Mouse (Mus musculus) lung, embryonic 15.5 days (tissue): ENCODE data around the gene Smpd3. TPM values are rescaled to one million over a fixed set of nuclear protein-coding genes. Genes with fewer than 3 reads are reported as not detected.

ENCODE experiments used
- ATAC-seq: fragments of 200-750 bp; cut with Nextera tagmentation; 2 replicates; pipeline ENCODE4 v1.8.0; 2017; ENCODE audit warnings: moderate number of reproducible peaks, borderline replicate concordance; ENCODE audit not compliant: low FRiP score, low TSS enrichment; ENCODE audit errors: extremely low read depth
- H3K27ac ChIP-seq: fragments of 300-500 bp; sonication (generic); 2 replicates; pipeline ENCODE4 v1.5.1; 2015; ENCODE audit warnings: moderate library complexity, mild to moderate bottlenecking, inconsistent platforms
- H3K27me3 ChIP-seq: fragments of 300-500 bp; sonication (generic); 2 replicates; pipeline ENCODE4 v1.6.1; 2015; ENCODE audit warnings: inconsistent platforms
- H3K36me3 ChIP-seq: fragments of 300-500 bp; sonication (generic); 2 replicates; pipeline ENCODE4 v1.6.1; 2015; ENCODE audit warnings: inconsistent platforms
- H3K4me1 ChIP-seq: fragments of 300-500 bp; sonication (generic); 2 replicates; pipeline ENCODE4 v1.6.1; 2015; ENCODE audit warnings: inconsistent platforms
- H3K4me2 ChIP-seq: fragments of 300-500 bp; sonication (generic); 2 replicates; pipeline ENCODE4 v1.6.1; 2015; ENCODE audit warnings: inconsistent platforms, mild to moderate bottlenecking, moderate library complexity
- H3K4me3 ChIP-seq: fragments of 300-500 bp; sonication (generic); 2 replicates; pipeline ENCODE4 v1.5.1; 2015; ENCODE audit warnings: mild to moderate bottlenecking, inconsistent platforms
- H3K9ac ChIP-seq: fragments of 300-500 bp; sonication (generic); 2 replicates; pipeline ENCODE4 v1.6.1; 2015; ENCODE audit warnings: inconsistent platforms
- H3K9me3 ChIP-seq: fragments of 300-500 bp; sonication (generic); 2 replicates; pipeline ENCODE4 v1.6.1; 2016; ENCODE audit warnings: inconsistent platforms
- WGBS: fragments of 180-500 bp; shearing (Covaris S2); methylation state at CpG from one replicate; pipeline ENCODE4 v1.1.7; 2015; 5-methylcytosine and 5-hydroxymethylcytosine counted together
- polyA plus RNA-seq: library from polyadenylated mRNA; unstranded; fragments of >200 nt; fragmentation: Nextera tagmentation; extraction: Ambion mirVana; gene quantifications from 2 replicates; pipeline ENCODE4 v1.2.1, GENCODE M21; 2015

Gene Smpd3
- 1.0 and 1.3 TPM in 2 replicates for polyA plus RNA-seq

DNA sequence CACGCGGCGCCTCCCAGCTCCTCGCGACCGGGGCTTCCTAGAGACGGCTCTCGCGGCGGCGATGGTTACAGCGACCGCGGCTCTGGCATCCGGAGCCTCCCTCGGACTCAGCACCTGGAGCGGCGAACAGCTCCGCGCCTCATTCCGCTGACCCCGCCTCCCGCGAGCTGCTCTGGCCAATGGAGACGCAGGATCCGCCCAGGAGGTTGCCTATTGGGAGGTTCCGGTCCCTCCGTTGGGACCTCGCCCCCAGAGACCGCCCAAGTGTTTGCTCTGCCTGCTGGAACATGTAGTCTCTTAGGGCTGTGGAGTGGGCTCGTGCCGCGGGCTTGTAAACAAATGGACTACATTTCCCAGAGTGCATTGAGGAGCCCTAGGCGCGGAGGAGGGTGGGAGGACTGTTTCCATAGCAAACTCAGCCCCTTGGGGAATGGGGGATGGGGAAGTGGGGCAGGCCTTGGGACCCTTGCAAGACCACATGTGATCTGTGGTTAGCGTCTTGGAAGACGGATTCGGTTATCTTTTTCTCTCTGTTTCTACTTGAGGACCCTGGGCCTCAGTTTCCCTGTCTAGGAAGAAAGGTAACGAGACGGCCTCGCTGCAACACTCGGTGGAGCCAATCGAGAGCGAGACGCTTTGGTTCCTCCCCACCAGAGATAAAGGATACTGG, at the start of gene Smpd3:
Gene Smpd3 (minus strand): TSS at position 137 of the 670 bp plus-strand sequence.
- Histone ChIP-seq H3K36me3 (no peaks in the 10 kb centered on the region), H3K9ac (peak within 1 kb of the TSS; percentile 37), H3K4me3 (peak within 1 kb of the TSS; percentile 53), H3K27ac (no peak within 1 kb of the TSS), H3K27me3 (peaks cover 35% of the 10 kb centered on the region), H3K9me3 (no peaks in the 10 kb centered on the region), H3K4me2 (peak within 1 kb of the TSS; percentile 80), H3K4me1 (peaks cover 10% of the 10 kb centered on the region)
- ATAC-seq: peak; percentile 100
- WGBS: under 1% methylated on average over 45 of the region's 45 CpGs

- no peak overlapping the region for H3K27ac ChIP-seq
- H3K9ac ChIP-seq: no peak overlapping the region
- no peak overlapping the region for H3K4me2 ChIP-seq
- peaks cover 21% of the 10 kb centered on the region for H3K4me1 ChIP-seq
- no peaks in the 10 kb centered on the region for H3K27me3 ChIP-seq
- ATAC-seq: no peak
- H3K36me3 ChIP-seq: no peaks in the 10 kb centered on the region
- 77% methylated on average over 6 of the region's 6 CpGs for WGBS
- H3K4me3 ChIP-seq: no peak overlapping the region
- no peaks in the 10 kb centered on the region for H3K9me3 ChIP-seq
Observed at GRCm38 (mm10) chr8:106381026-106381425, 43.2 kb upstream of the Smpd3 start.

DNA sequence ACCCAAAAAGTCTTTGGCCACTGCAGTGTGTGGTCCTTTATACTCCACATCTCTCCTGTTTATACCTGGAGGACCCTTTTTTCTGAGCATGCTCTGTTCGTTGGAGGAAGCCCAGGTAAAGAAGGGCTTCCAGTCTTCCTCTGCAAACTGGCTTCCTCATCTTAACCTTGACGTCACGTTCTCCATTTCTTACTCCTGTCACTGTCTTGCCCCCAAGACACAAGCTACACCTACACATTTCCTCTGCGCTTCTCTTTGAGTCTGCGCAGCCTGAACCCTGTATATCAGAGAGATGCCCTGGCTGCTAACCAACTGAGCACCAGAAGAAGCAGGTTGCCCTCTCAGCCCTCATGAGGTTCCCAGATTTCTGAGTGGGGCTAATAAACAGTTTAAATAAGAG, 41.6 kb upstream of the Smpd3 start:
- no peaks in the 10 kb centered on the region for H3K9me3 ChIP-seq
- H3K27ac ChIP-seq: peak overlapping the region; percentile 43; the same call in 1 of the 2 replicates
- no peaks in the 10 kb centered on the region for H3K36me3 ChIP-seq
- no peak for ATAC-seq
- 66% methylated on average over 5 of the region's 5 CpGs for WGBS
- peaks cover 21% of the 10 kb centered on the region for H3K4me1 ChIP-seq
- H3K4me2 ChIP-seq: no peak overlapping the region
- H3K9ac ChIP-seq: no peak overlapping the region
- H3K4me3 ChIP-seq: no peak overlapping the region
- H3K27me3 ChIP-seq: no peaks in the 10 kb centered on the region

GRCm38 (mm10) chr8:106378501-106379048, 40.8 kb upstream of the Smpd3 start:
- no peaks in the 10 kb centered on the region for H3K9me3 ChIP-seq
- peak; percentile 65 for ATAC-seq
- no peak overlapping the region for H3K9ac ChIP-seq
- no peak overlapping the region for H3K4me3 ChIP-seq
- no peaks in the 10 kb centered on the region for H3K27me3 ChIP-seq
- H3K27ac ChIP-seq: peak overlapping the region; percentile 56
- peaks cover 21% of the 10 kb centered on the region for H3K4me1 ChIP-seq
- WGBS: 36% methylated on average over 7 of the region's 7 CpGs
- no peak overlapping the region for H3K4me2 ChIP-seq
- H3K36me3 ChIP-seq: no peaks in the 10 kb centered on the region

DNA sequence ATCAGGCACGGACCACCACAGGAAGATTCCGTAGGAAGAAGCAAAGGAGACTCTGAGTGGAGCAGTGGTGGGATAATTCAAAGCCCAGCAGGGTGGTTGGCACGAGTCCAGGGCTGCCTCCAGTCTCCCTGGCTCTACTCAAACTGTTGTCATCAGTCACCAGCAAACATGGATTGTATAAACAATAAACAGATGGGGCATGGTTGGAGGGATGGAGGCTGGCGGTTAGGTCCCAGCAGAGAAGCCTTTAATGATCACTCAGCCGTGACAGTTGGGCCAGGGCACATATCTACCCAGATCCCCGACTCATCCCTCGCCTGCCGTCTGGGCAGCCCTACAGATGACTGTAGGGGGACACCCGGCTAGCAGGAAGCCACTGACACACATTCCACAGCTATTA, 39.1 kb upstream of the Smpd3 start:
- Histone ChIP-seq H3K9me3 (no peaks in the 10 kb centered on the region), H3K9ac (no peak overlapping the region), H3K4me3 (no peak overlapping the region), H3K4me1 (peaks cover 21% of the 10 kb centered on the region), H3K27ac (no peak overlapping the region), H3K4me2 (no peak overlapping the region), H3K36me3 (no peaks in the 10 kb centered on the region), H3K27me3 (no peaks in the 10 kb centered on the region)
- ATAC-seq: peak; percentile 29; the same call in 1 of the 2 replicates
- 26% methylated on average over 9 of the region's 9 CpGs for WGBS

- Histone ChIP-seq H3K9me3 (no peaks in the 10 kb centered on the region), H3K9ac (no peak overlapping the region), H3K4me2 (no peak overlapping the region), H3K27me3 (no peaks in the 10 kb centered on the region), H3K4me3 (no peak overlapping the region), H3K27ac (no peak overlapping the region), H3K36me3 (no peaks in the 10 kb centered on the region), H3K4me1 (peaks cover 21% of the 10 kb centered on the region)
- no peak for ATAC-seq
- 57% methylated on average over 7 of the region's 7 CpGs for WGBS
Observed at GRCm38 (mm10) chr8:106375957-106376356, 38.2 kb upstream of the Smpd3 start.

- 43% methylated on average over 7 of the region's 7 CpGs for WGBS
- Histone ChIP-seq H3K4me3 (no peak overlapping the region), H3K27me3 (no peaks in the 10 kb centered on the region), H3K9ac (no peak overlapping the region), H3K27ac (no peak overlapping the region), H3K4me2 (no peak overlapping the region), H3K4me1 (no peaks in the 10 kb centered on the region), H3K9me3 (no peaks in the 10 kb centered on the region), H3K36me3 (no peaks in the 10 kb centered on the region)
- peak; percentile 39; the same call in 1 of the 2 replicates for ATAC-seq
Observed at GRCm38 (mm10) chr8:106369069-106369468, 31.3 kb upstream of the Smpd3 start.

- Histone ChIP-seq H3K27me3 (no peaks in the 10 kb centered on the region), H3K36me3 (no peaks in the 10 kb centered on the region), H3K4me3 (no peak overlapping the region), H3K4me1 (no peaks in the 10 kb centered on the region), H3K9me3 (no peaks in the 10 kb centered on the region), H3K4me2 (no peak overlapping the region), H3K9ac (no peak overlapping the region), H3K27ac (no peak overlapping the region)
- 67% methylated on average over 3 of the region's 3 CpGs for WGBS
- ATAC-seq: no peak
Observed at GRCm38 (mm10) chr8:106368501-106368900, 30.7 kb upstream of the Smpd3 start.

DNA sequence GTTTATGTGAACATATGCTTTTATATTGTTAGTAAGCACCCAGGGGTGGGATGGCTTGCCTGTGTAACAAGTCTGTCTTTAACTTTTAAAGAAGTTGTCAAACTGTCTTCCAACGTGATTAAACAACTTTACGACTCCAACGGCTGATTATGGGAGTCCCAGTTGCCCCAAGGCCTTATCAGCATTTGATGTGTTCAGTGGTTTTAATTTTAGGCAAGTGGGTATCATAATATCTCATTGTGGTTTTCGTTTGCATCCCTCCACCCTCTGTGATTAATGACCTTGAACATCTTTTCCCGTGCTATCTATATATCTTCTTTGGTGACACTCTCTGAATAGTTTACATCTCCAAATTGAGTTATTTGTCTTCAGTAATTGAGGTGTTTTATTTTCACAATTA, 27.0 kb upstream of the Smpd3 start:
- Histone ChIP-seq H3K27me3 (no peaks in the 10 kb centered on the region), H3K4me2 (no peak overlapping the region), H3K9ac (no peak overlapping the region), H3K36me3 (no peaks in the 10 kb centered on the region), H3K9me3 (no peaks in the 10 kb centered on the region), H3K4me3 (no peak overlapping the region), H3K27ac (no peak overlapping the region), H3K4me1 (no peaks in the 10 kb centered on the region)
- ATAC-seq: no peak
- 68% methylated on average over 5 of the region's 5 CpGs for WGBS

- no peak for ATAC-seq
- Histone ChIP-seq H3K4me3 (no peak overlapping the region), H3K9me3 (no peaks in the 10 kb centered on the region), H3K36me3 (no peaks in the 10 kb centered on the region), H3K9ac (no peak overlapping the region), H3K27ac (no peak overlapping the region), H3K4me2 (no peak overlapping the region), H3K27me3 (no peaks in the 10 kb centered on the region), H3K4me1 (no peaks in the 10 kb centered on the region)
- WGBS: 68% methylated on average over 8 of the region's 8 CpGs
Observed at GRCm38 (mm10) chr8:106364278-106364677, 26.5 kb upstream of the Smpd3 start.

DNA sequence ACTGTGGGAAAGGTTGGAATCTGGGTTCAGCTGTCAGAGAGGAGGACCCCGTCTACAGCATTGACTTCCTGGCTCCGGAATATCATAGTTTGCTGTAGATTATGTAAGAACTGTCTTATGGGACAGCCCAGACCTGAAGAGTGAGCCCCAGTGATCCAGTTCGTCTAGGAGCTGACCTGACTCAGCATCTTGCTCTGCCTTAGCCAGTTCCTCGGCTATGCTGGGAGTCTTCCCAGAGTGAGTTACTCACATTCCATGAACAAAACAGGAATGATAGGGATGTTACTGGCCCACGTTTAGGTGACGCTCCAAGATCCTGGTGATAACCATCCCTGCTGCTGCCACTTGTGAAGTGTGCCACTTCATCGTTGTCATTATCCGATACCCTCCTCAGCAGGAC, 25.5 kb upstream of the Smpd3 start:
- H3K4me2 ChIP-seq: no peak overlapping the region
- no peaks in the 10 kb centered on the region for H3K4me1 ChIP-seq
- H3K27ac ChIP-seq: no peak overlapping the region
- ATAC-seq: no peak
- no peak overlapping the region for H3K9ac ChIP-seq
- no peak overlapping the region for H3K4me3 ChIP-seq
- no peaks in the 10 kb centered on the region for H3K9me3 ChIP-seq
- no peaks in the 10 kb centered on the region for H3K36me3 ChIP-seq
- no peaks in the 10 kb centered on the region for H3K27me3 ChIP-seq
- 67% methylated on average over 8 of the region's 8 CpGs for WGBS

GRCm38 (mm10) chr8:106359650-106360338, 22.0 kb upstream of the Smpd3 start:
- Histone ChIP-seq H3K36me3 (no peaks in the 10 kb centered on the region), H3K4me1 (no peaks in the 10 kb centered on the region), H3K4me3 (no peak overlapping the region), H3K9me3 (no peaks in the 10 kb centered on the region), H3K4me2 (no peak overlapping the region), H3K9ac (no peak overlapping the region), H3K27ac (no peak overlapping the region), H3K27me3 (no peaks in the 10 kb centered on the region)
- WGBS: 59% methylated on average over 4 of the region's 4 CpGs
- ATAC-seq: no peak
